In genomic region chr17:72604610-72604980, GRCm38 (mm10) we compare ENCODE assay signal across 9 mouse cellular contexts. TPM values are rescaled to one million over a fixed set of nuclear protein-coding genes. Genes with fewer than 3 reads are reported as not detected.
DNase-seq lines count a peak whose midpoint lies in the region; ATAC-seq and TF ChIP-seq lines count a peak whose summit lies in the region.
"Had no signal": no experiment of that assay in that cellular context is flagged by ENCODE, and none has a peak within 500 bp of the region (broad histone marks: within the 10 kb centered on the region; RNA-seq: fewer than 3 reads in every experiment).

TSS of gene Alk (minus strand) at chr17:72604627.

- peak; percentile 91 for DNase-seq in adrenal gland, postnatal 14 days
- DNase-seq in embryonic facial prominence, embryonic 11.5 days (ENCODE audit: low spot score) = peak; percentile 95
- peak; percentile 47 for DNase-seq in heart, adult 8-10 months (ENCODE audit: low spot score)
- peak; percentile 91 for DNase-seq in kidney, adult 2 months
- peak; percentile 93 for DNase-seq in limb, embryonic 10.5 days (ENCODE audit: low spot score)
- DNase-seq in midbrain, embryonic 11.5 days (ENCODE audit: low spot score, missing footprints) = peak; percentile 99
- peak; percentile 6 for DNase-seq in skeletal muscle tissue, adult 2 months (ENCODE audit: low read depth, low spot score)

- H3K27ac ChIP-seq in embryonic facial prominence, embryonic 11.5 days (replicated peaks; ENCODE audit: low read depth, low read length) = no peak within 1 kb of the TSS
- no peak within 1 kb of the TSS for H3K27ac ChIP-seq in kidney, adult 2 months (ENCODE audit: insufficient read depth, low read depth, low read length)
- H3K27ac ChIP-seq in limb, embryonic 10.5 days = no peak within 1 kb of the TSS
- H3K27ac ChIP-seq in midbrain, embryonic 11.5 days (ENCODE audit: low read depth, low read length) = no peak within 1 kb of the TSS

- 2% methylated on average over 23 of the region's 32 CpGs for WGBS in embryonic facial prominence, embryonic 11.5 days
- 1% methylated on average over 32 of the region's 32 CpGs for WGBS in kidney, adult 2 months
- WGBS in limb, embryonic 10.5 days = under 1% methylated on average over 32 of the region's 32 CpGs
- WGBS in midbrain, embryonic 11.5 days = under 1% methylated on average over 32 of the region's 32 CpGs

- TF ChIP-seq POLR2A in kidney, adult 2 months (IDR thresholded peaks at IDR 0.05; ENCODE audit: low read depth, low read length) = no peak

- no peaks in the 10 kb centered on the region for H3K36me3 ChIP-seq in embryonic facial prominence, embryonic 11.5 days (replicated peaks; ENCODE audit: control insufficient read depth, insufficient read depth, low read depth, low read length)
- no peaks in the 10 kb centered on the region for H3K36me3 ChIP-seq in kidney, adult 2 months (ENCODE audit: control insufficient read depth, insufficient read depth, low read length)
- H3K36me3 ChIP-seq in limb, embryonic 10.5 days = no peaks in the 10 kb centered on the region
- no peaks in the 10 kb centered on the region for H3K36me3 ChIP-seq in midbrain, embryonic 11.5 days (ENCODE audit: control insufficient read depth, insufficient read depth, low read length)

- TF ChIP-seq CTCF in kidney, adult 2 months (conservative IDR thresholded peaks at IDR 0.05; ENCODE audit: insufficient read depth, insufficient read length, low read depth, low read length) = no peak

- no peak within 1 kb of the TSS for H3K9ac ChIP-seq in embryonic facial prominence, embryonic 11.5 days (replicated peaks; ENCODE audit: low read length)
- H3K9ac ChIP-seq in midbrain, embryonic 11.5 days (ENCODE audit: low read length) = peak within 1 kb of the TSS; percentile 42

- peak within 1 kb of the TSS; percentile 93 for H3K4me2 ChIP-seq in embryonic facial prominence, embryonic 11.5 days (ENCODE audit: low read depth, low read length)
- H3K4me2 ChIP-seq in midbrain, embryonic 11.5 days = peak within 1 kb of the TSS; percentile 97

- peak; percentile 92 for ATAC-seq in embryonic facial prominence, embryonic 11.5 days (replicated peaks; ENCODE audit: insufficient number of reproducible peaks, low FRiP score, low TSS enrichment, low read depth)
- ATAC-seq in midbrain, embryonic 11.5 days (ENCODE audit: low FRiP score) = peak; percentile 96
- ATAC-seq in monocyte, adult 5-6 weeks (replicated peaks; ENCODE audit: insufficient number of reproducible peaks, low FRiP score, low TSS enrichment, poor library complexity, severe bottlenecking) = no peak

- no peaks in the 10 kb centered on the region for H3K9me3 ChIP-seq in embryonic facial prominence, embryonic 11.5 days (replicated peaks; ENCODE audit: control insufficient read depth, low read length)
- H3K9me3 ChIP-seq in limb, embryonic 10.5 days (replicated peaks) = no peaks in the 10 kb centered on the region
- H3K9me3 ChIP-seq in midbrain, embryonic 11.5 days (ENCODE audit: control insufficient read depth, low read length) = no peaks in the 10 kb centered on the region

- peaks cover 14% of the 10 kb centered on the region for H3K27me3 ChIP-seq in embryonic facial prominence, embryonic 11.5 days (ENCODE audit: control insufficient read depth, insufficient read depth, low read length)
- H3K27me3 ChIP-seq in kidney, adult 2 months (replicated peaks; ENCODE audit: control insufficient read depth, insufficient read depth, low read length) = no peaks in the 10 kb centered on the region
- H3K27me3 ChIP-seq in limb, embryonic 10.5 days (ENCODE audit: low read depth, poor library complexity, severe bottlenecking) = peaks cover 38% of the 10 kb centered on the region
- H3K27me3 ChIP-seq in midbrain, embryonic 11.5 days (ENCODE audit: control insufficient read depth, insufficient read depth, low read length) = peaks cover 25% of the 10 kb centered on the region

- peaks cover 4% of the 10 kb centered on the region for H3K4me1 ChIP-seq in embryonic facial prominence, embryonic 11.5 days (ENCODE audit: control insufficient read depth, insufficient read depth, low read length)
- H3K4me1 ChIP-seq in kidney, adult 2 months (ENCODE audit: control insufficient read depth, insufficient read depth, low read length) = no peaks in the 10 kb centered on the region; the same call in 1 of the 2 replicates
- H3K4me1 ChIP-seq in limb, embryonic 10.5 days = peaks cover 18% of the 10 kb centered on the region
- H3K4me1 ChIP-seq in midbrain, embryonic 11.5 days (ENCODE audit: control insufficient read depth, insufficient read depth, low read length) = peaks cover 14% of the 10 kb centered on the region

- H3K4me3 ChIP-seq in embryonic facial prominence, embryonic 11.5 days (ENCODE audit: low read depth, low read length) = peak within 1 kb of the TSS; percentile 47
- H3K4me3 ChIP-seq in kidney, adult 2 months (ENCODE audit: insufficient read depth, low read depth, low read length) = peak within 1 kb of the TSS; percentile 21; the same call in 1 of the 2 replicates
- H3K4me3 ChIP-seq in limb, embryonic 10.5 days = peak within 1 kb of the TSS; percentile 55
- peak within 1 kb of the TSS; percentile 57 for H3K4me3 ChIP-seq in midbrain, embryonic 11.5 days (ENCODE audit: low read depth, low read length)
- H3K4me3 ChIP-seq: erythroblast, embryonic 14.5 days had no signal

RNA-seq across cellular contexts. Expression of gene Alk, which starts in this region (rescaled TPM):
- total RNA-seq in adrenal gland, postnatal 14 days (2021) = 0.30 TPM in 1 of 2 replicates, not detected in the other
- polyA plus RNA-seq in embryonic facial prominence, embryonic 11.5 days (2014; fragmentation: Nextera tagmentation; extraction: Ambion mirVana) = 0.15 and 0.38 TPM in 2 replicates
- total RNA-seq in heart, adult 8-10 months (2022) = under 1 TPM in 1 of 4 experiments, not detected in 3; 0.05 TPM
- 0.03 and 0.05 TPM in 2 replicates for polyA plus RNA-seq in kidney, adult 2 months (2012; rRNA removed)
- polyA plus RNA-seq in limb, embryonic 10.5 days (2016; fragmentation: Nextera tagmentation; extraction: Ambion mirVana) = 0.04 TPM in 1 of 2 replicates, not detected in the other
- 0.18 TPM in 2 replicates for polyA plus RNA-seq in midbrain, embryonic 11.5 days (2014; fragmentation: Nextera tagmentation; extraction: Ambion mirVana)
- not detected in 3 replicates for total RNA-seq in monocyte, adult 5-6 weeks (2017)
- polyA plus RNA-seq: erythroblast, embryonic 14.5 days had no signal

Comparison
In these comparisons a context has a peak if more than half of its experiments do, and no peak if none do; other contexts are left out.
1. Peak in DNase-seq in adrenal gland, postnatal 14 days; RNA of the gene not detected or under 1 TPM.
2. Peak in DNase-seq, ATAC-seq, H3K4me3 ChIP-seq and H3K4me2 ChIP-seq in embryonic facial prominence, embryonic 11.5 days; RNA of the gene not detected or under 1 TPM.
3. Peak in DNase-seq in heart, adult 8-10 months; RNA of the gene not detected or under 1 TPM.
4. Peak in DNase-seq and H3K4me3 ChIP-seq in kidney, adult 2 months; RNA of the gene not detected or under 1 TPM.
5. Peak in DNase-seq and H3K4me3 ChIP-seq in limb, embryonic 10.5 days; RNA of the gene not detected or under 1 TPM.
6. Peak in DNase-seq, ATAC-seq, H3K4me3 ChIP-seq, H3K9ac ChIP-seq and H3K4me2 ChIP-seq in midbrain, embryonic 11.5 days; RNA of the gene not detected or under 1 TPM.
7. DNase-seq: peak in every context shown above with its lines; median percentile 99 in midbrain, embryonic 11.5 days; 95 in embryonic facial prominence, embryonic 11.5 days; 93 in limb, embryonic 10.5 days; 91 in adrenal gland, postnatal 14 days; 91 in kidney, adult 2 months; 47 in heart, adult 8-10 months; 6 in skeletal muscle tissue, adult 2 months.